Mouse (Mus musculus) bone marrow macrophage, adult 2 months (primary cell): ENCODE data around the gene Mael. TPM values are rescaled to one million over a fixed set of nuclear protein-coding genes. Genes with fewer than 3 reads are reported as not detected.

Source experiments
- H3K27ac ChIP-seq: 2 replicates; pipeline ENCODE4 v1.5.1; 2012; ENCODE audit warnings: low read depth, low read length; ENCODE audit not compliant: insufficient read depth
- H3K4me1 ChIP-seq: 2 replicates; pipeline ENCODE4 v1.6.1; 2012; ENCODE audit warnings: low read length; ENCODE audit not compliant: control insufficient read depth, insufficient read depth
- H3K4me3 ChIP-seq: 2 replicates; pipeline ENCODE4 v1.5.1; 2012; ENCODE audit warnings: mild to moderate bottlenecking, low read length, moderate library complexity; ENCODE audit not compliant: insufficient read depth
- CTCF ChIP-seq: IDR thresholded peaks from 2 replicates; pipeline ENCODE4 v1.5.1; 2012; ENCODE audit warnings: low read depth, mild to moderate bottlenecking, low read length, moderate library complexity
- POLR2A ChIP-seq: IDR thresholded peaks from 2 replicates; pipeline ENCODE4 v1.6.1; 2012; ENCODE audit warnings: mild to moderate bottlenecking, low read depth, low read length, borderline replicate concordance
- polyA plus RNA-seq: library from polyadenylated mRNA; stranded (reverse); fragments of >200 nt; gene quantifications from 2 replicates; pipeline ENCODE4 v1.2.4, GENCODE M21; 2012; ENCODE audit not compliant: missing spikeins, insufficient read depth, insufficient read length

Gene Mael
- not detected in 2 replicates for polyA plus RNA-seq

DNA sequence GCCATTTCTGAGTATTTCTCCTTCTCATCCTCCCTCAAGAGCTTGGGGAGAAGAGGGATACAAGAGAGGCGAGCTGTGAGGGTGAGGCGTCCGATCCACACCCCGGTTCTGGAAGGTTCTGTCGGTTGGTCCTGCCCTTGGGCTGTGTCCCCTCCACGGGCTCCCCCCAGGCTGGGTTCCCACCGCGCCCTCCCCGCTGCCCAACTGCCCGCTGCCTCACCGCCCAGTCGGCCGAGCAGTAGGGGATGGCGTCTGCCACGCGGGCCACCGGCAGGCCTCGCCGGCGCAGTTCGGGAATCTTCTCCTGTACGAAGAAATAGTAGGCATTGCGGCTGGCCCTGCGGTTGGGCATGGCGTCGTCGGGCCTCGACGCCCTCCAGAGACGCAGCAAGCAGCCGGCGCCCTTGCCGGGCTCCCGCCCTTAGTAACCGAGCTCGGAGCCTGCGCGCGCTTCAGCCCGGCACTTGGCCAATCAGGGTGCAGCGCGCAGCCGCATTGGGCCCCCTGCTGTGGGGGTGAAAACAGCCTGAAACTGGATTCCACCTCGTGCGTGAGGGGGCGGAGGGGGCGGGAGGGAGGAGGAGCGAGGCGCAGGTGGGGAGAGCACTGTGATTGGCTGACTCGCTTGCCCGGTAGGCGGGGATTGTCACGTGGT lies at the start of gene Mael:
Gene Mael (minus strand): TSS at position 433 of the 655 bp plus-strand sequence.
- no peak within 1 kb of the TSS for H3K27ac ChIP-seq
- TF ChIP-seq POLR2A (no peak), CTCF (no peak)
- no peak within 1 kb of the TSS for H3K4me3 ChIP-seq
- no peaks in the 10 kb centered on the region for H3K4me1 ChIP-seq

DNA sequence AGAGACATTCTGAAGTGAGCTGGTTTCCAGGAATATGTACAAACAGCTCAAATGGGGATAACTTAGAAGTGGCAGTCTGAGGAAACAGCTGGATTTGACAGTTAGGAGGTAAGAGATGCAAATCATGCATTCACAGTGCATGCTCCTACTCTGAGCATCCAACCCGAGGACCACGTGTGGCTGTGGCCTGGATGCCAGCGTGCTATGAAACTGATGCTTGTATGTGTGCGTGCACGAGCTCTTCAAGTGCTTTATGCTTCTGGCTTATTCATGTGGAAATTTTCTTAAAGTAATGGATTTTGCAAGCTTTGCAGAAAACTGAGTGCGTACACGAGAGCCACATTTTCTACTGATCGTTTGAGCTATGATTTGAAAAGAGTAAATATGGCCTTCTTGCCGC lies 47.7 kb upstream of the Mael start:
- TF ChIP-seq POLR2A (no peak), CTCF (no peak)
- Histone ChIP-seq H3K4me1 (no peaks in the 10 kb centered on the region), H3K27ac (no peak overlapping the region), H3K4me3 (no peak overlapping the region)

DNA sequence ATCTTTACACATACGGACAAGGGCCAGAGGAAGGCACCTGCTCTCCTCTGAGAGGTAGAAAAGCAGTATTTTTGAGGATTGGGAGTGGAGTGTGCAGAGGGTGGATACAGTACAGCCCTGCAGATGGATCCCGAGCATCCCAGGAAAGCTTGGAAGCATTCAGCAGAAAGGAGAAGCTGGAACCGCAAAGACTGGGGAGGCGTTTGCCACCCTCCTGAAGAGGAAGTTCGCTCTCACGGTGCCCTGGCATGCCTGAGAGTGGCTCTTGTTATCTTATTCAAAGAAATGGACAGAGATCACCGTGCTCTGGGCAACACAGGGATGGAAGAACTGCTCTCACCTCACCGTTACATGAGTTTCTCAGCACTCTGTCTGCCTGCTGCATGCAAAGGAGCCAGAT lies 45.8 kb upstream of the Mael start:
- no peak for TF ChIP-seq POLR2A
- TF ChIP-seq CTCF, result no peak
- no peak overlapping the region for H3K27ac ChIP-seq
- H3K4me3 ChIP-seq, result no peak overlapping the region
- H3K4me1 ChIP-seq, result no peaks in the 10 kb centered on the region

DNA sequence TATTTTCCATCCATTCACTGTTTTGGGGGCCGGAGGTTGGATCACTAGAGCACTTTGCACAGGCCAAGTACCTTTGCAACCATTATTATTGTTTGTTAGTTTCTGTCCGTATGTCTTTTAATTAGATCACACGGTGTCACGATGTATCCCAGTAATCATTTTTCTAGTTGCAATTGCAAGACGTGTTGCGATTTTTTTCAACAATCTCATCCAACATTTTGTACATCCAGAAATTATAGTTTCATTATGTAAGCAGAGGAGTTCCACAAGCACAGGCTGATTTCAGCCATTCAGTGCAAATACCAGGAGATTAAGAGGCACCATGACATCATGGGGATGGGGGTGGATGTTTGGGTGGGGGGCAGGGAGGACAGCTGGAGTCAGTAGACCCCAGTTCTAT lies 44.9 kb upstream of the Mael start:
- H3K4me3 ChIP-seq, result no peak overlapping the region
- H3K27ac ChIP-seq, result no peak overlapping the region
- TF ChIP-seq CTCF, result no peak
- no peak for TF ChIP-seq POLR2A
- no peaks in the 10 kb centered on the region for H3K4me1 ChIP-seq

DNA sequence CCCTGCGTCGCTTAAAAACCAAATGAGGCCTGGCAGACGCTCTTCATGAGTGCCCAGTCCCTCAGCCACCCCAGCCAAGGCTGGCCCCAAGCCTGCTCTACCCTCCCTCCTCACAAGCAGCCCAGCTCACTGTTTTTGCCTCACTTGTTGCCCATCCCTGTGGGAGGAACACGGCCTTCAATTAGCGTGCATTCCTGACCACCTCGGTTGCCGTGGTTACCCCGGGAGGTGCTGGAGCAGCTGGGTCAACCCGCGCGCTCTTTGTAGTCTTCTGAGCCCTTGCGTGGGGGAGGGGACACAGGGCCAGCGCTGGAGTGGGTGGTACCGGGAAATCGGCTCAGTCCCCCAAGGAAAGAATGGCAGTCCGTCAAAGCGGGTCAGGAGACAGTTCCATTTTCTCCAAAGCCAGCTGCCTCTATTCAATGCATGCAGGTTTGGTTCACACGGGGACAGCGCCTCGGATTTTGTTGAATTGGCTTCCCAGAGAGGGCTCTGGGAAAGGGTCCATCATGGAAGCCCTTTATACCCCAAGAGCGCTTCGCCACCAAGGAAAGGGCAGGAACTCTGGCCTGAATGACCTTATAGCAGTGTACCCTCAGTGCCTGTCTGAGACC lies 44.2 kb upstream of the Mael start:
- TF ChIP-seq CTCF (no peak), POLR2A (no peak)
- no peaks in the 10 kb centered on the region for H3K4me1 ChIP-seq
- H3K4me3 ChIP-seq, result no peak overlapping the region
- H3K27ac ChIP-seq, result no peak overlapping the region

DNA sequence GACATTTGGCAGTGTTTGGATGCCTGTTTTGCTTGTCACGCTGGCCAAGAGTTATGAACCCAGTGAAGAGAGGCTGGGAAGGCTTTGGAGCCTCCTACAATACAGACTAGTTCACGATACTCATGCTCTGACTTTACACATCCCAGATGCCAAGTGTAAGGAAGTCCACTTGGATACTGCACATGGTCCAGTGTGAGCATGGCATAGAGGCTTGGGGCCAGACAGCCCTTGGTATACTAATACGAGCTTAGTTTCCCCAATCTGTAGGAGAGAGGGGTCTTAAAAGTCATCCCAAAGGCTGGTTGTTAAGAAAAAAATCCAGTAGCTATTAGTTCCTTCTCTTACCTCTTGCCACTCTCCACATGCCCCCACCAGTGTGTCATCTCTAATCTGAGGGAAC lies 43.3 kb upstream of the Mael start:
- no peak for TF ChIP-seq CTCF
- no peak for TF ChIP-seq POLR2A
- H3K4me1 ChIP-seq, result no peaks in the 10 kb centered on the region
- H3K4me3 ChIP-seq, result no peak overlapping the region
- H3K27ac ChIP-seq, result no peak overlapping the region

DNA sequence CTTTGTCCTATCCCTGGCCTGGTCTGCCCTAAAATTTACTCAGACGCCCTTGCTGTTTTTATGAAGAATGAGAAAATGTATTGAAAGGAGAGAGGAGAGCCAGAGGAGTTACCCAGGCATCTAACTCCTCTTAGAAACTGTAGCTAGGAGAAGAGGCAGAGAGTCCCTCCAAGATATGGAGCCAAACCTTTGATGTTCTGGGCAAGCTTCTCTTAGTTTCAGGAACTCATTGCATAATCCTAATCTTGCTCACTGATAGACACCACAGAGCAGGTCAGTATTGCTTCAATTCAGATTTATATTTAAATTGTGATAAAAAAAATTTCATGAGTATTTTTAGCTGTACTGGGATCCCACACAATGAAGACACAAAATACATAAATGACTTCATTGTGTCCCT lies 42.7 kb upstream of the Mael start:
- no peak overlapping the region for H3K4me3 ChIP-seq
- TF ChIP-seq CTCF, result no peak
- no peak for TF ChIP-seq POLR2A

DNA sequence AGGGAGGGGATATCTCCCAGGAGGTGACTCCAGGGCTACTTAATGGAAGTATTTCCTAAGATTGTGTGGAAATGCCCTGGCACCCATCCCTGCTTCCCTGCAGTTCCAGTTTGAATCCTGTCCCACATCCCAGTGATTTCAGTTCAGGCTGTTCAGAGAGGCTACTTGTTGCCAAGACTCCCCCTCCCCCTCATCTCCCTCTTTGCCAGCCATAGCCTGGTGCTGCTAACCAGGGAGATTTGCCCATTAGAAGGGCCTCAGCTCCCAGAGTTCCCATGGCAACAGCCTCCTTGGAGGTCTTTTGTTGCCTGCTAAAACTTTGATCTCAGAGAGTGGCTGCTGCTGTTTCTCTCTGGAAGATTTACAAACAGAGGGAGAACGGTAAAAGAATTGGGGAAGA lies 42.0 kb upstream of the Mael start:
- no peak for TF ChIP-seq CTCF
- TF ChIP-seq POLR2A, result no peak
- H3K4me1 ChIP-seq, result no peaks in the 10 kb centered on the region
- H3K4me3 ChIP-seq, result no peak overlapping the region
- no peak overlapping the region for H3K27ac ChIP-seq

More for the DNA sequence above, 42.7 kb upstream of the Mael start:
- no peak overlapping the region for H3K27ac ChIP-seq
- no peaks in the 10 kb centered on the region for H3K4me1 ChIP-seq

DNA sequence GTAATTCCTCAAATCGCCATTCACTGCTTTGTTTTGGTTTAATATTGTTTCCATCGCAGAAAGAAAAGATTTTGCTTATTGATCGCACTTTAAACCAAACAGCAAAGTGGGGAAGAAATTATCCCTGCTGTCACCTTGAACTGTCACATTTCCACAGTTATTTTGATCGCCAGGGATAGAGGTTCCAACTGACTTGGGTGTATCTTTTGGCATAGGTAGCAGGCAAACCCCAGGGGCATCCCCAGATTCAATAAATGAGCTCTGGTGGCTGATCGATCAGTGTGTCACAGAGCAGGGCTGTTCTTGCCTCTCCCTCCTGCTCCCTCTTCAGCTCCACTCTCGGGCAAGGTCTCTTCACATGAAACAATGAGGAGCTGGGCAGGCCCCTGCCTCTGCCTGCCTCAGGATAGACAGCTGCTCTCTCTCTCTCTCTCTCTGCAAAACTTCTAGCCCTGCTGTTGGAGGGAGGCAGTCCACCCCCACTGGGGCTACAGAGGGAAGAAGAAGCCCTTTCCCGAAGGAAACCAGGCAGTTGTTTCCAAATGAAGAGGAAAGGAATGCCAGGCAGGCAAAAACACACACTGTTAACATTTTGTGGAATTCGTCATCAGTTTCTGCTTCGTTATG lies 41.1 kb upstream of the Mael start:
- H3K27ac ChIP-seq, result no peak overlapping the region
- no peaks in the 10 kb centered on the region for H3K4me1 ChIP-seq
- no peak for TF ChIP-seq POLR2A
- TF ChIP-seq CTCF, result no peak
- H3K4me3 ChIP-seq, result no peak overlapping the region

DNA sequence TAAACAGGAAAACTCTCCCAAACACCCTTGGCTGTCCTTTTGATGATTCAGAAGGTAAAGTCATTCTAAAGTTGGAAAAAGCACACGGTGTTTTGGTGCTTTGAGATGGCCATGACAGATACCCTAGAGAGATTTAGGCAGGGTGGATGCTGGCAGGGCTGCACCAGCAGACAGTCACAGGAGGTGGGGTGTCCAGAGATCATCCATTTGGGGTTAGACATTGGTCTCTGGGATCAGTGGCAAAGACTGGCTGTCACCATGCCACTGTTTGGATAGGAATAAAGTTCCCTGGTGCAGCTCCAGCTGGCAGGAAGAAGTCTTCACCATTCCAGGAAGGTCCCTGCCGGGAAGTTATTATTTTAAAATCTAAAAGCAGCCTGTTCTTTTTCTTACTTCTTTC lies 40.2 kb upstream of the Mael start:
- Histone ChIP-seq H3K27ac (no peak overlapping the region), H3K4me3 (no peak overlapping the region), H3K4me1 (no peaks in the 10 kb centered on the region)
- TF ChIP-seq CTCF (no peak), POLR2A (no peak)
